Mouse (Mus musculus) erythroblast, adult 5-6 weeks (primary cell): ENCODE data around the gene Zbtb42. TPM values are rescaled to one million over a fixed set of nuclear protein-coding genes. Genes with fewer than 3 reads are reported as not detected.

Source experiments
- ATAC-seq: replicated peaks from 2 replicates; pipeline ENCODE4 v1.8.0; 2016; ENCODE audit warnings: moderate number of reproducible peaks, mild to moderate bottlenecking, moderate TSS enrichment, inconsistent platforms; ENCODE audit not compliant: poor library complexity, low FRiP score, severe bottlenecking
- total RNA-seq, 2 experiments: library from RNA; stranded (forward) in 1 of 2; stranded (reverse) in 1 of 2; fragments of 150-400 nt in 1 of 2; fragments of 200-764, 138-1000 nt in 1 of 2; gene quantifications; 2 replicates each; pipeline versions ENCODE4 v1.2.3 to v1.2.4; 2015 to 2017; ENCODE audit warnings: low replicate concordance in 2 of 2

The Zbtb42 gene
- total RNA-seq, 2 experiments from 2014 or later: 1.2 TPM; not detected in 1

- no peak for ATAC-seq
Observed at GRCm38 (mm10) chr12:112677943-112678554, 579 bp upstream of the Zbtb42 start.

GRCm38 (mm10) chr12:112679027-112679996, 684 bp downstream of the Zbtb42 start:
- no peak for ATAC-seq

GRCm38 (mm10) chr12:112683351-112683750, 4.7 kb downstream of the Zbtb42 start:
- no peak for ATAC-seq

GRCm38 (mm10) chr12:112688458-112688857, 9.8 kb downstream of the Zbtb42 start:
- ATAC-seq: no peak

- peak; percentile 74 for ATAC-seq
Observed at GRCm38 (mm10) chr12:112693185-112694126, 14.8 kb downstream of the Zbtb42 start.

- no peak for ATAC-seq
Observed at GRCm38 (mm10) chr12:112694127-112694475, 15.5 kb downstream of the Zbtb42 start.

GRCm38 (mm10) chr12:112696806-112697425, 18.3 kb downstream of the Zbtb42 start:
- no peak for ATAC-seq

- no peak for ATAC-seq
Observed at GRCm38 (mm10) chr12:112700522-112700921, 21.9 kb downstream of the Zbtb42 start.

GRCm38 (mm10) chr12:112702374-112703320, 24.0 kb downstream of the Zbtb42 start:
- no peak for ATAC-seq

- peak; percentile 85 for ATAC-seq
Observed at GRCm38 (mm10) chr12:112706704-112707572, 28.3 kb downstream of the Zbtb42 start.

GRCm38 (mm10) chr12:112707573-112707869, 28.9 kb downstream of the Zbtb42 start:
- no peak for ATAC-seq

- no peak for ATAC-seq
Observed at GRCm38 (mm10) chr12:112713984-112714383, 35.4 kb downstream of the Zbtb42 start.

GRCm38 (mm10) chr12:112717140-112717539, 38.5 kb downstream of the Zbtb42 start:
- 0 out of 2 replicates have a peak, but pooled peaks have one; percentile 29 for ATAC-seq

- ATAC-seq: no peak
Observed at GRCm38 (mm10) chr12:112718995-112719394, 40.4 kb downstream of the Zbtb42 start.

- no peak for ATAC-seq
Observed at GRCm38 (mm10) chr12:112720216-112720615, 41.6 kb downstream of the Zbtb42 start, which contains the start of gene Cep170b. Gene Cep170b, plus strand, starts transcription at chr12:112720455.

GRCm38 (mm10) chr12:112720890-112721423, 42.3 kb downstream of the Zbtb42 start:
- no peak for ATAC-seq
